Mouse (Mus musculus): ENCODE measurements around the gene Pcf11.

The Pcf11 gene
- long read RNA-seq, experiment 1, partial matches to known transcripts, result 12 of 12 reads
- long read RNA-seq, experiment 1, other reads (novel, unspliced or antisense), result 0 of 12 reads
- long read RNA-seq, experiment 2, partial matches to known transcripts, result 14 of 15 reads
- long read RNA-seq, experiment 2, other reads (novel, unspliced or antisense), result 1 of 15 reads

DNA sequence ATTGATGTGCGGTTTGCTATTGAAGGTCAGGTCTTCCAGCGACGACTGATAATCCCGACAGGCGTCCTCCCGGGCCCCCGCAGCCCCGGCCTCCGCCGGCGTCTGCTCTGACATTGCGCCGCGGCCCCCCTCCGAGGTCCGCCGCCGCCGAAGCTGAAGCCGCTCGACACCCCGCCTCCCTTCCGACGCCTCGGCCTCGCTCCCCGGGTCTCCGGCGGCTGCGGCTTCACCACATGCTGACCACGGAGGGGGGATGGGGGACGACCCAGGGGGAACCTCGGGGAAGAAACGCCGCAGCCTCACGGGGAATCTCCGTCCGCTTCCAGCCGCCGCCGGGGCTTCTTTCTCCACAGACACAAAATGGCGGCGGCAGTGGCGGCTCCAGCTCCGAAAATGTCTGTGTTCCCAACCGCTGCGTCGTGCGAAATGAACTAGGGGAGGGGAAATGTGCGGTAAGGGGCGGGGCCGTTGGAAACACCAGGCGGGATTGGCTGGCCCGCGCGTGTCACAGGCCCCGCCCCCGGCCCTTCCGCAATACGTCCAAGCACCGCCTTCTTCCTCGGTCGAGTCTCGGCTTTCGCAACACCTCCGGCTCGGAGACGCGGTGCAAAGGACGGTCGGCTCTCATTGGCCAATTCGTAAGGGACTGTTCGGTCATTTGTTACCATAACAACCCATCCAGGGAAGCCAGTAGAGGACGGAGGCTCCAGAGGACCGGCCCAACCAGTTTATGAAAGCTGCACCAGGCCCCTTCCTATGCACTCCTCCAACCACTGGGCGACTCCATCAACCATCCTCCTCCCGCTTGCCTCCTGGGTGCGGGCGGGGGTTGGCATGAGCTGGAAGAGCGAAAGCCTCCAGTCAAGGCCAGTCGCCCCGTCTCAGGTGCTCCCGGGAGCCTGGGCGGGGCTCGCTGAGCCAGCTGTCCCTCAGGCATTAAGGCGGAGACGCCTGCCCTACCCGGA lies at the start of gene Pcf11:
Pcf11 (minus strand) TSS at position 428 of the 965 bp plus-strand sequence.
- intact Hi-C loops (cut with DNase I), result loop anchor here (5.0 to 10.0 kb wide), 2 partner anchors 73 to 105 kb away; partner anchors contain the start of genes Ccdc90b and Rab30

DNA sequence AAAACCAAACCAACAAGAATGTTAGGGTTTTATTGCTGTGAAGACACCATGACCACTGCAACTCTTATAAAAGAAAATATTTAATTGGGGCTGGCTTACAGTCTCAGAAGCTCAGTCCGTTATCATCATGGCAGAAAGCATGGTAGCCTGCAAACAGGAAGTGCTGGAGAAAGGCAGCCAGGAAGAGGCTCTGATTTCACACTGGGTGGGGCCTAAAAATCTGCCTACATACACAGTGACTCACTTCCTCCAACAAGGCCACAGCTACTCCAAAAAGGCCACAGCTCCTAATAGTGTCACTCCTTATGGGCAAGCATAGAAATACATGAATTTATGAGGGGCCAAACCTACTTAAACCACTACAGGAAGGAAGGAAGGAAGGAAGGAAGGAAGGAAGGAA lies 45.3 kb upstream of the Pcf11 start:
- intact Hi-C loops (cut with DNase I), result no loop called here

- intact Hi-C loops (cut with DNase I), result no loop called here
Observed at GRCm38 (mm10) chr7:92711593-92711992, 41.9 kb upstream of the Pcf11 start.

GRCm38 (mm10) chr7:92709573-92709972 lies 39.8 kb upstream of the Pcf11 start:
- intact Hi-C loops (cut with DNase I), result no loop called here

GRCm38 (mm10) chr7:92706711-92707110 lies 37.0 kb upstream of the Pcf11 start:
- intact Hi-C loops (cut with DNase I), result no loop called here

DNA sequence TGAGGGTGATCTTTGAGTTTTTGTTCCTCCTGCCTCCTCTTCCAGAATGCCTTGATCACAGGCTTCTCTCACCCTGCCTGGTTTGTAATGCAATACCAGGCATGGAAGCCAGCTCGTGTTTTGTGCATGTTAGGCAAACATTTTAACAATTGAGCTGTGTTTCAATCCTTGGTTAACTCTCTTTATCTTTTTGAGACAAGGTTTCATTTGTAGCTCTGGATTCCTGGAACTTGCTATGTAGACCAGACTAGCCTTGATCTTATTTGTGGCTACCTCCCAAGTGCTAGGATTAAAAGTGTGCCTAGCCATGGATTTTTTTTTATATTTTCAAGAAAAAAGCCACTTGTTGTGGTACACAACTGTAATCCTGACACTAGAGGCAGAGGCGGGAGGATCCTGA lies 35.8 kb upstream of the Pcf11 start:
- intact Hi-C loops (cut with DNase I), result no loop called here

DNA sequence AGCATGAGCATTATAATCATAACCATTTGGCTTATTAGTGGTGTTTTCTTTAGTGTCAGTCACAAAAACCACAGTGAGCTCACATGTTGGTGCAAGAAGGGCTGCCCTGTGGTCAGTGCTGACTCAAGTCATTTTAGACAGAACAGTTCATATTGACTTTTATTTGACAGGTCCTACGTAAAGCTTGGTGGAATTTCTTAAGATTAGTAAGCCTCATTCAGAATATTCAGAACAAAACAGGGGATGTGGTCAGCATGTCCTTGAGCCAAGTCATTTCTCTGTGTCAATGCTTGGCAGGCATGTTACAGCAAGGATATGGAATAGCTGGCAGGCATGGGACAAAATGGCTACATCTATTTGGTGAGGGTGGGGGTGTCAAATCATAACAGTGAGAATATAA lies 33.9 kb upstream of the Pcf11 start:
- intact Hi-C loops (cut with DNase I), result no loop called here

- intact Hi-C loops (cut with DNase I), result no loop called here
Observed at GRCm38 (mm10) chr7:92698770-92699169, 29.0 kb upstream of the Pcf11 start.

DNA sequence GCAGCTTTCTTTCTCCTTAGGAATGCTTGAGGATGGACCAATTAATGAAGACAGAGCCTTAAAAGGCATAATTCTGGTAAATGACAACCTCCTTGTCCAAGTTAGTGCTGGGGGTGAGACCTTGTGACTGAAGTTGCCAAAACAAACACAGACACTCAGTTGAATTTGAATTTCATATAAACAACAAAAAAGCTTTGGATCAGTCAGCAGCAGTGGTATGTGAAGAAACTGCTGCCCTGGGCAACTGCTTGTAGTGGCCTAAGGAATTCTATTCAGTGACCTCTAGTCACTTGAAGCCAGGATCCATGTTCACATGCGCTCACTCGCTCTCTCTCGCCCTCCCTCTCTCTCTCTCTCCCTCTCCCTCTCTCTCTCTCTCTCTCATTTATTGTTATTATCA lies 26.7 kb upstream of the Pcf11 start:
- intact Hi-C loops (cut with DNase I), result no loop called here

DNA sequence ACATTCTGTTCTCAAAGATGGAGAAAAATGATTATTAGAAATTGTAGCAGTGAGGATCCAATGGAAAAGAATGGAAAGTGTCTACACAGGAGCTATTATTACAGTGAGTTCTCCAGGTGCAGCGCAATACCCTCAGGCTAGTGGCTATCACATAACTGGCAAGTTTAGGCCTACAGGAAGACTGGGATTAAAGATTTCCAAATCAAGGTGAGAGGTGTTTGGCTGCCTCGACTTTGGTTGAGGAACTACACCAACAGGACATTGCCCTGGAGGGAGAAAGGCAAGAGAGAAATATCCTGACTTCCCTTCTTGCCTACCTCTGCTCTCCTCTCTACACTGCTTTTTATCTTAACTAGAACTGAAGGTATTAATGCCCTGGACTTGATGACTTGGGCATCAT lies 19.4 kb upstream of the Pcf11 start:
- intact Hi-C loops (cut with DNase I), result no loop called here

GRCm38 (mm10) chr7:92688299-92688669 lies 18.6 kb upstream of the Pcf11 start:
- intact Hi-C loops (cut with DNase I), result no loop called here

GRCm38 (mm10) chr7:92687556-92688298 lies 18.0 kb upstream of the Pcf11 start:
- intact Hi-C loops (cut with DNase I), result no loop called here

- intact Hi-C loops (cut with DNase I), result no loop called here
Observed at GRCm38 (mm10) chr7:92677346-92677745, 7.6 kb upstream of the Pcf11 start.

- intact Hi-C loops (cut with DNase I), result no loop called here
Observed at GRCm38 (mm10) chr7:92675131-92675530, 5.4 kb upstream of the Pcf11 start.

- intact Hi-C loops (cut with DNase I), result loop anchor here (5.0 to 10.0 kb wide), 2 partner anchors 73 to 104 kb away; partner anchors contain the start of genes Ccdc90b and Rab30
Observed at GRCm38 (mm10) chr7:92668791-92669506, 785 bp downstream of the Pcf11 start.

- intact Hi-C loops (cut with DNase I), result loop anchor here (5.0 to 10.0 kb wide), 2 partner anchors 76 to 102 kb away; partner anchors contain the start of genes Ccdc90b and Rab30
Observed at GRCm38 (mm10) chr7:92666274-92666820, 3.4 kb downstream of the Pcf11 start.

GRCm38 (mm10) chr7:92658050-92658449 lies 11.7 kb downstream of the Pcf11 start:
- intact Hi-C loops (cut with DNase I), result no loop called here

DNA sequence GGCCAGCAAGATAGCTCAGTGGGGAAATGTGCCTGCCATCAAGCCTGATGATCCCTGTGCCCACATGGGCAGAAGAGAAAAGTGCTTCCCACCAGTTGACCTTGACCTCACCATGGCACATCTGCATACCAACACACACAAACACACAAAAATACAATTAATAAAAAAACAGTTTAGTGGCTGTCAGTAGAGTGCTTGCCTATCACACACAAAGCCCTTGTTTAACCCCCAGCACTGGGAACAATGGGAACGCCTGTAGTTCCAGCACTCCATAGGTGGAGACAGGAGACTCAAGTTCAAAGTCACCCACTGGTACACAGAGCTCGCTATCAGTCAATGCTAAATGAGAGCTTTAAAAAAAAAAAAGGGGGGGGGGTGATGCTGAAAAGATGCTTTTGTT lies 13.3 kb downstream of the Pcf11 start:
- intact Hi-C loops (cut with DNase I), result no loop called here

DNA sequence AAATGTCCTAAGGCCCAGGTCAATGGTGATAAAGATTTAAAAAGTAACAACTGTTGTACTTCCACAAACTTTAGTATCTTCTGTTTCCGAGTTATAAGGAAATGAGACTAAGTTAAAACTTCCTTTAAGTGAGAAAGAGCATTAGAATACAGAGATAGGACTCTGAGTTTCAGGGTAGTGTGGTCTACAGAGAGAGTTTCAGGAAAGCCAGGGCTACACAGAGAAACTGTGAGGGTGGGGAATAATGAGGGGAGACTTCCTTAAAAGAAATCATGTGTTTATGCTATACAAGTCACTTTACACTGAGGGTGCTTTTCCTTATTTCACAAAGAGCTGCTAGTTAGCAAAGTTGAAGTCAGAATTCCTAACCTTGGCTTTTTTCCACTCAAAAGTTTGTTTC lies 16.4 kb downstream of the Pcf11 start:
- intact Hi-C loops (cut with DNase I), result no loop called here

DNA sequence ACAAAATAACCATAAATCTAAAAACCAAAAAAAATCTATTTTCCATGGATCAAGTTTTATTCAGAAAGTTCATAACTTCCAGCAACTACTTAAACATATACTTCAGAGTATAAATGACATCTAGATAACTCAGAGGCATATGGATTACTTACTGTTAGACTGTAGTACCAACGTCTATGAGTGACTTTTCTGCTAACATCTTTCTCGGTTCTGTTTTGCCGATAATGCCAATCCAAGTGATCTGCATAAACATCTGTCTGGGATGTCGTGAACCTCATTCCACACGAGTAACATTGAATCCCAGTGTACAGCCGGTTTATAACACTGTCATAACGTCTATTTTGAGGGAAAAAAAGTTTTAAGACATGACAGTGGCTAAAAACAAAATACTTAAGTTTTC lies 21.9 kb downstream of the Pcf11 start:
- intact Hi-C loops (cut with DNase I), result no loop called here

- intact Hi-C loops (cut with DNase I), result loop anchor here (5.0 kb wide), 1 partner anchor 90 kb away; no protein-coding TSS in a partner anchor
Observed at GRCm38 (mm10) chr7:92642358-92642757, 27.4 kb downstream of the Pcf11 start.
